Mouse (Mus musculus) liver, adult 2 months (tissue): ENCODE results near the gene Tmem184b.

ENCODE experiments used
- CTCF ChIP-seq: fragments of 200-500 bp; IDR thresholded peaks from 2 replicates; pipeline ENCODE4 v1.5.1; 2011; ENCODE audit warnings: low read depth, low read length, control low read depth
- POLR2A ChIP-seq: fragments of 200-500 bp; IDR thresholded peaks from 2 replicates; pipeline ENCODE4 v1.6.1; 2011; ENCODE audit warnings: low read length, control low read depth; ENCODE audit not compliant: insufficient read depth; ENCODE audit errors: extremely low read depth

DNA sequence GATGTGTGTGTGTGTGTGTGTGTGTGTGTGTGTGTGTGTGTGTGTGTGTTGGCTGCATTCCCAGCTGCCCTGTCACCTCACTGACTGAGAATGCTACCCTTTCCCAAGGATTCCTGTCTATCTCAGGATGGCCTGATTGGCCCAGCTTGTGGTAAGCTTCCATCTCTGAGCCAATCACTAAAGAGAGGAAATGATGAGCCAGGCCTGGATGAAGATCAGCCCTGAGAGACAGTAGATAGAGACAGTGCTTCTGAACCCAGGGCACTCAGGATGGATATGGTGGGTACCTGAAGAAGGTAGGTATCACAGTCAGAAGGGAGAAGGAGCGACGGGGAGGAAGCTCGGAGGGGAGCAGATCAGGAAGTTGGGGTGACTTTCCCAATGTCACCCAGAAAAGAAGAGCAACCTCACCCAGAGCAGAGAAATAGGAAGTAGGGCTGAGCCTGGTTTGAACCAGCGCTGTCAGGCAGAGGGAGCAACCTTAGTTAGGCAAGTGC, 5.8 kb upstream of the Tmem184b start:
- TF ChIP-seq CTCF: no peak
- TF ChIP-seq POLR2A: no peak
